Mouse (Mus musculus) lung, postnatal 0 days (tissue): ENCODE measurements around the gene Ccdc116.

Source experiments
- CTCF ChIP-seq: IDR thresholded peaks from 2 replicates; pipeline ENCODE4 v1.5.1; 2016; ENCODE audit warnings: antibody characterized with exemption, mild to moderate bottlenecking
- EP300 ChIP-seq: IDR thresholded peaks from 2 replicates; pipeline ENCODE4 v1.6.1; 2016; ENCODE audit warnings: antibody characterized with exemption, mild to moderate bottlenecking, control low read depth

DNA sequence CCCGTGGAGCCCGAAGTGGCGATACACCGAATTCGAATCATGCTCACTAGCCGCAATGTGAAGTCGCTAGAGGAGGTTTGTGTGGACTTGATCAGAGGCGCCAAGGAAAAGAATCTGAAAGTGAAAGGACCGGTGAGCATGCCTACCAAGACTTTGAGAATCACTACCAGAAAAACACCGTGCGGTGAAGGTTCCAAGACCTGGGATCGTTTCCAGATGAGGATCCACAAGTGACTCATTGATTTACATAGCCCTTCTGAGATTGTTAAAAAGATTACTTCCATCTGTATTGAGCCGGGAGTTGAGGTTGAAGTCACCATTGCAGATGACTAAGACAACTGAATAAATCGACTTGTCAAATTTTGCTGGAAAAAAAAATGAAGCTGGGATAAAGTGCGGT is 9.7 kb downstream of the Ccdc116 start:
- TF ChIP-seq CTCF (no peak), EP300 (no peak)
